ENCODE assay signal across 21 mouse cellular contexts in the genomic region with DNA sequence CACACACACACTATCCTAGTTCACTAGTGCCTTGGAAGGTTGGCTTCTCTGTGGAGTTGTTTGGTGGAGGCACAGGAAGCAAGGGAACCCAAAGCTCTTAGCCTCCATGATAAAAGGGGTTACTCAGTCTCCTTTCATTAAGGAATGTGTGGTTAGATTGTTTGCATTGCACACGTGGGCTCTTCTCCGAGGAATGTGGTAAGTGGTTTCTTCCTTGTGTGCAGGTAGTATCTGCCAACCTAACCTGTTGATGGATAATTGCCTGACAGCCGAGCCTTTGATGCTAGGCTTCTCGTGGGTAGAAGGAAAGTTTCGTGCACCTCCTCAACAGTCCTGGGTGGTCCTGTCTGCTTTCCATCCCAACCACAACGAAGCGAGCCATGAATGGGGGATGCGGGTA.
"Had no signal": no experiment of that assay in that cellular context is flagged by ENCODE, and none has a peak within 500 bp of the region (broad histone marks: within the 10 kb centered on the region; RNA-seq: fewer than 3 reads in every experiment).

No protein-coding gene starts in this region.

- H3K4me2 ChIP-seq: kidney, embryonic 15.5 days; liver, embryonic 13.5 days; neural tube, embryonic 12.5 days; neural tube, embryonic 15.5 days had no signal

- H3K4me3 ChIP-seq: kidney, embryonic 15.5 days; left cerebral cortex, adult 2 months; liver, embryonic 13.5 days; megakaryocyte, embryonic 14.5 days; midbrain, embryonic 10.5 days; neural tube, embryonic 12.5 days; neural tube, embryonic 15.5 days had no signal

- H3K9ac ChIP-seq: kidney, embryonic 15.5 days; liver, embryonic 13.5 days; neural tube, embryonic 12.5 days; neural tube, embryonic 15.5 days had no signal

- H3K9me3 ChIP-seq: kidney, embryonic 15.5 days; liver, embryonic 13.5 days; megakaryocyte, embryonic 14.5 days; midbrain, embryonic 10.5 days; neural tube, embryonic 12.5 days; neural tube, embryonic 15.5 days had no signal

- H3K27ac ChIP-seq: kidney, embryonic 15.5 days; left cerebral cortex, adult 2 months; liver, embryonic 13.5 days; midbrain, embryonic 10.5 days; neural tube, embryonic 12.5 days; neural tube, embryonic 15.5 days; stomach, postnatal 0 days had no signal

- H3K36me3 ChIP-seq: kidney, embryonic 15.5 days; liver, embryonic 13.5 days; midbrain, embryonic 10.5 days; neural tube, embryonic 12.5 days; neural tube, embryonic 15.5 days had no signal

- DNase-seq: kidney, adult 11 months; kidney, adult 8-10 months; kidney, postnatal 10 days; kidney, postnatal 36 days; layer of hippocampus, postnatal 36 days; liver, embryonic 13.5 days; lung, postnatal 36 days; midbrain, embryonic 14.5 days; right cerebral cortex, adult 18-20 months; right cerebral cortex, postnatal 14 days; right cerebral cortex, postnatal 4 days; thymus, adult 2 months; thymus, postnatal 14 days; thymus, postnatal 4 days had no signal

- H3K4me1 ChIP-seq: kidney, embryonic 15.5 days; liver, embryonic 13.5 days; megakaryocyte, embryonic 14.5 days; midbrain, embryonic 10.5 days; neural tube, embryonic 12.5 days; neural tube, embryonic 15.5 days had no signal

- H3K27me3 ChIP-seq: liver, embryonic 13.5 days; neural tube, embryonic 12.5 days; neural tube, embryonic 15.5 days had no signal
